ENCODE assay signal across 8 mouse cellular contexts in the genomic region with DNA sequence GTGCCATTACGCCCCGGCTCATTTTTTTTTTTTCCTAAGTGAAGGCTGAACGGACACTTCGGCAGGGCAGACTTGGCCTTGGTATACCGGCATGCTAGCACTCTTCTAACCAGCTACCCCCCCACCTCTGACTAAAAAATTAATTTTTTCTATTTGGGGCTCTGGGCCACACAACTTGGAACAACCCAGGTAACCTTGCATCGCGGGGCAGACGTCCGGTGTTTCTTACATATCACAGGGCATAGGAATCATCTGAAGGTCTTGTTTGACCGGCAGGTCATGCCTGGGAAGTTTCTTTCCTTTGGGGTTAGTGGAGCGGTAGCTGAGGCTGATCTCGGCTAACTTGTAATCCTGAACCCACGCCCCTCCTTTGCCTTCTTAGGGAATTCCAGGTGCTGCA. TPM values are rescaled to one million over a fixed set of nuclear protein-coding genes. Genes with fewer than 3 reads are reported as not detected.
DNase-seq lines count a peak whose midpoint lies in the region; ATAC-seq and TF ChIP-seq lines count a peak whose summit lies in the region.

No protein-coding gene starts in this region.

- peak overlapping the region; percentile 79 for H3K4me2 ChIP-seq in liver, embryonic 15.5 days

- no peaks in the 10 kb centered on the region for H3K27me3 ChIP-seq in thymus, adult 2 months (ENCODE audit: control insufficient read depth, insufficient read depth, low read length)
- no peaks in the 10 kb centered on the region for H3K27me3 ChIP-seq in liver, embryonic 15.5 days

- no peak for TF ChIP-seq POLR2A in thymus, adult 2 months (IDR thresholded peaks at IDR 0.05; ENCODE audit: control insufficient read depth, extremely low read depth, insufficient read depth, low read length, poor library complexity)

- DNase-seq in adrenal gland, postnatal 10 days = peak; percentile 8
- no peak for DNase-seq in adrenal gland, postnatal 25 days
- no peak for DNase-seq in thymus, adult 2 months
- no peak for DNase-seq in thymus, postnatal 10 days (ENCODE audit: low spot score in 2 of 2)
- DNase-seq in right cerebral cortex, postnatal 4 days = no peak
- DNase-seq in layer of hippocampus, adult 18-20 months (ENCODE audit: low spot score in 2 of 2) = no peak
- no peak for DNase-seq in adrenal gland, adult 8-10 months

- H3K4me1 ChIP-seq in thymus, adult 2 months (replicated peaks; ENCODE audit: control insufficient read depth, insufficient read depth, low read length) = peaks cover 31% of the 10 kb centered on the region
- peaks cover 48% of the 10 kb centered on the region for H3K4me1 ChIP-seq in liver, embryonic 15.5 days (replicated peaks)

- no peaks in the 10 kb centered on the region for H3K36me3 ChIP-seq in thymus, adult 2 months (ENCODE audit: control insufficient read depth, insufficient read depth, low read length)
- peaks cover 32% of the 10 kb centered on the region for H3K36me3 ChIP-seq in liver, embryonic 15.5 days (replicated peaks)

- peak overlapping the region; percentile 86 for H3K9ac ChIP-seq in liver, embryonic 15.5 days

- H3K9me3 ChIP-seq in liver, embryonic 15.5 days (replicated peaks) = no peaks in the 10 kb centered on the region

- WGBS in thymus, adult 2 months = 9% methylated on average over 13 of the region's 13 CpGs
- WGBS in liver, embryonic 15.5 days (ENCODE audit: insufficient replicate concordance) = 3% methylated on average over 13 of the region's 13 CpGs

- peak overlapping the region; percentile 81 for H3K4me3 ChIP-seq in thymus, adult 2 months (ENCODE audit: control insufficient read depth, insufficient read depth, low read length)
- H3K4me3 ChIP-seq in liver, embryonic 15.5 days (replicated peaks) = peak overlapping the region; percentile 98

- no peak for ATAC-seq in liver, embryonic 15.5 days (ENCODE audit: insufficient read depth)

- no peak for TF ChIP-seq CTCF in thymus, adult 2 months (IDR thresholded peaks at IDR 0.05; ENCODE audit: borderline replicate concordance, control insufficient read depth, extremely low read depth, insufficient read depth, low read length, poor library complexity)

- H3K27ac ChIP-seq in thymus, adult 2 months (ENCODE audit: control insufficient read depth, insufficient read depth, low read length) = no peak overlapping the region
- H3K27ac ChIP-seq in liver, embryonic 15.5 days (replicated peaks) = peak overlapping the region; percentile 92

RNA-seq across cellular contexts. Expression of a gene that starts 0.8 kb away (rescaled TPM):
- total RNA-seq in adrenal gland, postnatal 10 days (2021) = 10 to 100 TPM; 14.2 to 16.7 TPM
- 8.1 and 10.2 TPM in 2 replicates for total RNA-seq in adrenal gland, postnatal 25 days (2021)
- 71.8 and 93.5 TPM in 2 replicates for polyA plus RNA-seq in thymus, adult 2 months (2012; rRNA removed)
- polyA plus RNA-seq in liver, embryonic 15.5 days (2015; fragmentation: Nextera tagmentation; extraction: Ambion mirVana) = 102 and 110 TPM in 2 replicates
- 1 to 10 TPM; 1.4 to 1.9 TPM for total RNA-seq in layer of hippocampus, adult 18-20 months (2021)
- 1 to 10 TPM; 2.1 to 3.1 (median 2.6) TPM for total RNA-seq in adrenal gland, adult 8-10 months (2022)

RNA-seq across cellular contexts. Expression of a gene that starts 25.6 kb away (rescaled TPM):
- 10 to 100 TPM; 53.0 to 59.0 TPM for total RNA-seq in adrenal gland, postnatal 10 days (2021)
- total RNA-seq in adrenal gland, postnatal 25 days (2021) = 60.0 and 77.0 TPM in 2 replicates
- polyA plus RNA-seq in thymus, adult 2 months (2012; rRNA removed) = 99.5 and 130 TPM in 2 replicates
- 45.5 and 47.0 TPM in 2 replicates for polyA plus RNA-seq in liver, embryonic 15.5 days (2015; fragmentation: Nextera tagmentation; extraction: Ambion mirVana)
- total RNA-seq in layer of hippocampus, adult 18-20 months (2021) = 100 to 1,000 TPM; 104 TPM
- total RNA-seq in adrenal gland, adult 8-10 months (2022) = 10 to 100 TPM; 63.1 to 82.7 (median 76.1) TPM

RNA-seq across cellular contexts. Expression of a gene that starts 25.7 kb away (rescaled TPM):
- 1 to 10 TPM; 2.7 to 4.3 TPM for total RNA-seq in adrenal gland, postnatal 10 days (2021)
- total RNA-seq in adrenal gland, postnatal 25 days (2021) = 2.8 and 3.2 TPM in 2 replicates
- 5.9 and 6.1 TPM in 2 replicates for polyA plus RNA-seq in thymus, adult 2 months (2012; rRNA removed)
- 10.2 and 11.9 TPM in 2 replicates for polyA plus RNA-seq in liver, embryonic 15.5 days (2015; fragmentation: Nextera tagmentation; extraction: Ambion mirVana)
- 1 to 10 TPM; 1.1 to 1.9 TPM for total RNA-seq in layer of hippocampus, adult 18-20 months (2021)
- 1 to 10 TPM; 1.5 to 2.5 (median 2.1) TPM for total RNA-seq in adrenal gland, adult 8-10 months (2022)

RNA-seq across cellular contexts. Expression of a gene that starts 27.5 kb away (rescaled TPM):
- under 1 TPM in 1 of 2 experiments, not detected in 1; 0.09 TPM for total RNA-seq in adrenal gland, postnatal 10 days (2021)
- total RNA-seq in adrenal gland, postnatal 25 days (2021) = 0.15 TPM in 1 of 2 replicates, not detected in the other
- polyA plus RNA-seq in thymus, adult 2 months (2012; rRNA removed) = 0.11 and 0.17 TPM in 2 replicates
- polyA plus RNA-seq in liver, embryonic 15.5 days (2015; fragmentation: Nextera tagmentation; extraction: Ambion mirVana) = 0.06 TPM in 1 of 2 replicates, not detected in the other
- 1 to 10 TPM in 1 of 2 experiments, under 1 TPM in 1; 0.36 to 1.1 TPM for total RNA-seq in layer of hippocampus, adult 18-20 months (2021)
- under 1 TPM; 0.15 to 0.43 (median 0.35) TPM for total RNA-seq in adrenal gland, adult 8-10 months (2022)

RNA-seq across cellular contexts. Expression of a gene that starts 56.8 kb away (rescaled TPM):
- total RNA-seq in adrenal gland, postnatal 10 days (2021) = 1,000 to 10,000 TPM in 1 of 2 experiments, 100 to 1,000 TPM in 1; 951 to 1,021 TPM
- total RNA-seq in adrenal gland, postnatal 25 days (2021) = 407 and 491 TPM in 2 replicates
- 361 and 467 TPM in 2 replicates for polyA plus RNA-seq in thymus, adult 2 months (2012; rRNA removed)
- 383 and 425 TPM in 2 replicates for polyA plus RNA-seq in liver, embryonic 15.5 days (2015; fragmentation: Nextera tagmentation; extraction: Ambion mirVana)
- 100 to 1,000 TPM; 305 to 306 TPM for total RNA-seq in layer of hippocampus, adult 18-20 months (2021)
- 100 to 1,000 TPM; 279 to 424 (median 346) TPM for total RNA-seq in adrenal gland, adult 8-10 months (2022)
